Mouse (Mus musculus): ENCODE measurements around the gene Gm11549.

- TF ChIP-seq CTCF (IDR thresholded peaks at IDR 0.05; ENCODE audit: insufficient read depth, low read length) (no peak), POLR2A (IDR thresholded peaks at IDR 0.05; ENCODE audit: borderline replicate concordance, extremely low read depth, low read depth, low read length) (no peak)
Observed at GRCm38 (mm10) chr3:36521073-36522060, at the start of gene Gm11549.
